Mouse (Mus musculus): Measurements from ENCODE around the gene 4930402H24Rik. TPM values are rescaled to one million over a fixed set of nuclear protein-coding genes. Genes with fewer than 3 reads are reported as not detected.

4930402H24Rik gene
- polyA plus RNA-seq, 1 experiment from 2014 or later: 15.6 TPM

GRCm38 (mm10) chr2:130704040-130705001, 201.9 kb downstream of the 4930402H24Rik start:
- Histone ChIP-seq H3K9ac (replicated peaks; ENCODE audit: low read depth) (no peak overlapping the region), H3K27me3 (replicated peaks; ENCODE audit: insufficient read depth, low read length) (no peaks in the 10 kb centered on the region), H3K27ac (ENCODE audit: low read length) (no peak overlapping the region), H3K9me3 (ENCODE audit: low read length) (no peaks in the 10 kb centered on the region), H3K36me3 (ENCODE audit: insufficient read depth, low read length) (0 out of 2 replicates have a peak, but pooled peaks cover 7% of the 10 kb centered on the region), H3K4me3 (ENCODE audit: low read depth, low read length) (no peak overlapping the region), H3K4me1 (ENCODE audit: insufficient read depth, low read depth, low read length) (no peaks in the 10 kb centered on the region), H3K4me2 (replicated peaks; ENCODE audit: low read depth, low read length) (no peak overlapping the region)
- no peak for TF ChIP-seq CTCF (IDR thresholded peaks at IDR 0.05)
- TF ChIP-seq EP300 (IDR thresholded peaks at IDR 0.05): no peak
- no peak for DNase-seq (ENCODE audit: low spot score)
- 55% methylated on average over 9 of the region's 9 CpGs for WGBS
- no peak for ATAC-seq

- TF ChIP-seq EP300 (IDR thresholded peaks at IDR 0.05) (no peak), CTCF (IDR thresholded peaks at IDR 0.05) (no peak)
- Histone ChIP-seq H3K4me1 (ENCODE audit: insufficient read depth, low read depth, low read length) (peaks cover 6% of the 10 kb centered on the region), H3K9me3 (ENCODE audit: low read length) (no peaks in the 10 kb centered on the region), H3K4me3 (ENCODE audit: low read depth, low read length) (peak overlapping the region; percentile 46), H3K27ac (ENCODE audit: low read length) (no peak overlapping the region), H3K36me3 (ENCODE audit: insufficient read depth, low read length) (no peaks in the 10 kb centered on the region), H3K4me2 (replicated peaks; ENCODE audit: low read depth, low read length) (peak overlapping the region; percentile 98), H3K27me3 (replicated peaks; ENCODE audit: insufficient read depth, low read length) (peaks cover 12% of the 10 kb centered on the region; the same call in 1 of the 2 replicates), H3K9ac (replicated peaks; ENCODE audit: low read depth) (no peak overlapping the region)
- peak; percentile 28 for DNase-seq (ENCODE audit: low spot score)
- 4% methylated on average over 11 of the region's 14 CpGs for WGBS
- peak; percentile 52 for ATAC-seq
Measured at GRCm38 (mm10) chr2:130697821-130698266, 208.4 kb downstream of the 4930402H24Rik start.

- Histone ChIP-seq H3K9me3 (ENCODE audit: low read length) (no peaks in the 10 kb centered on the region), H3K9ac (replicated peaks; ENCODE audit: low read depth) (peak within 1 kb of the TSS; percentile 34; the same call in 1 of the 2 replicates), H3K4me3 (ENCODE audit: low read depth, low read length) (peak within 1 kb of the TSS; percentile 46), H3K36me3 (ENCODE audit: insufficient read depth, low read length) (no peaks in the 10 kb centered on the region), H3K4me1 (ENCODE audit: insufficient read depth, low read depth, low read length) (peaks cover 6% of the 10 kb centered on the region), H3K4me2 (replicated peaks; ENCODE audit: low read depth, low read length) (peak within 1 kb of the TSS; percentile 98), H3K27ac (ENCODE audit: low read length) (no peak within 1 kb of the TSS), H3K27me3 (replicated peaks; ENCODE audit: insufficient read depth, low read length) (peaks cover 12% of the 10 kb centered on the region; the same call in 1 of the 2 replicates)
- ATAC-seq: peak; percentile 74
- under 1% methylated on average over 64 of the region's 65 CpGs for WGBS
- no peak for TF ChIP-seq CTCF (IDR thresholded peaks at IDR 0.05)
- no peak for TF ChIP-seq EP300 (IDR thresholded peaks at IDR 0.05)
- DNase-seq (ENCODE audit: low spot score): peak; percentile 63
Measured at GRCm38 (mm10) chr2:130697153-130697810, 208.9 kb downstream of the 4930402H24Rik start, which contains the start of gene Slc4a11. Slc4a11 (minus strand) TSS chr2:130697519.

- no peak overlapping the region for H3K27ac ChIP-seq (ENCODE audit: low read length)
- ATAC-seq (peak; percentile 61), DNase-seq (ENCODE audit: low spot score) (peak; percentile 54)
- no peaks in the 10 kb centered on the region for H3K9me3 ChIP-seq (ENCODE audit: low read length)
- peaks cover 6% of the 10 kb centered on the region for H3K4me1 ChIP-seq (ENCODE audit: insufficient read depth, low read depth, low read length)
- WGBS: 1% methylated on average over 31 of the region's 31 CpGs
- no peaks in the 10 kb centered on the region for H3K36me3 ChIP-seq (ENCODE audit: insufficient read depth, low read length)
- H3K4me2 ChIP-seq (replicated peaks; ENCODE audit: low read depth, low read length): peak overlapping the region; percentile 98
- H3K27me3 ChIP-seq (replicated peaks; ENCODE audit: insufficient read depth, low read length): peaks cover 12% of the 10 kb centered on the region; the same call in 1 of the 2 replicates
- TF ChIP-seq EP300 (IDR thresholded peaks at IDR 0.05): no peak
- no peak for TF ChIP-seq CTCF (IDR thresholded peaks at IDR 0.05)
- H3K9ac ChIP-seq (replicated peaks; ENCODE audit: low read depth): peak overlapping the region; percentile 34; the same call in 1 of the 2 replicates
- peak overlapping the region; percentile 46 for H3K4me3 ChIP-seq (ENCODE audit: low read depth, low read length)
Measured at GRCm38 (mm10) chr2:130696700-130697152, 209.5 kb downstream of the 4930402H24Rik start.

- H3K36me3 ChIP-seq (ENCODE audit: insufficient read depth, low read length): no peaks in the 10 kb centered on the region
- no peak overlapping the region for H3K4me2 ChIP-seq (replicated peaks; ENCODE audit: low read depth, low read length)
- no peaks in the 10 kb centered on the region for H3K9me3 ChIP-seq (ENCODE audit: low read length)
- H3K9ac ChIP-seq (replicated peaks; ENCODE audit: low read depth): no peak overlapping the region
- TF ChIP-seq CTCF (IDR thresholded peaks at IDR 0.05) (no peak), EP300 (IDR thresholded peaks at IDR 0.05) (no peak)
- H3K4me1 ChIP-seq (ENCODE audit: insufficient read depth, low read depth, low read length): peaks cover 6% of the 10 kb centered on the region
- ATAC-seq: no peak
- H3K4me3 ChIP-seq (ENCODE audit: low read depth, low read length): no peak overlapping the region
- 31% methylated on average over 3 of the region's 3 CpGs for WGBS
- DNase-seq (ENCODE audit: low spot score): no peak
- peaks cover 7% of the 10 kb centered on the region; the same call in 1 of the 2 replicates for H3K27me3 ChIP-seq (replicated peaks; ENCODE audit: insufficient read depth, low read length)
- H3K27ac ChIP-seq (ENCODE audit: low read length): no peak overlapping the region
Measured at GRCm38 (mm10) chr2:130693563-130693962, 212.6 kb downstream of the 4930402H24Rik start.

GRCm38 (mm10) chr2:130689011-130689410, 217.2 kb downstream of the 4930402H24Rik start:
- Histone ChIP-seq H3K4me2 (replicated peaks; ENCODE audit: low read depth, low read length) (no peak overlapping the region), H3K4me3 (ENCODE audit: low read depth, low read length) (no peak overlapping the region), H3K4me1 (ENCODE audit: insufficient read depth, low read depth, low read length) (no peaks in the 10 kb centered on the region), H3K9me3 (ENCODE audit: low read length) (no peaks in the 10 kb centered on the region), H3K27ac (ENCODE audit: low read length) (no peak overlapping the region), H3K27me3 (replicated peaks; ENCODE audit: insufficient read depth, low read length) (no peaks in the 10 kb centered on the region), H3K9ac (replicated peaks; ENCODE audit: low read depth) (no peak overlapping the region), H3K36me3 (ENCODE audit: insufficient read depth, low read length) (no peaks in the 10 kb centered on the region)
- no peak for ATAC-seq
- DNase-seq (ENCODE audit: low spot score): no peak
- 61% methylated on average over 2 of the region's 2 CpGs for WGBS
- TF ChIP-seq CTCF (IDR thresholded peaks at IDR 0.05): no peak
- TF ChIP-seq EP300 (IDR thresholded peaks at IDR 0.05): no peak

Data from lung, postnatal 0 days (tissue).